Mouse (Mus musculus): ENCODE data around the gene Zfp385b.

Zfp385b gene

GRCm38 (mm10) chr2:77781390-77781789 is 38.0 kb downstream of the Zfp385b start:
- no peak for DNase-seq

GRCm38 (mm10) chr2:77777781-77778180 is 41.7 kb downstream of the Zfp385b start:
- DNase-seq = no peak

GRCm38 (mm10) chr2:77777047-77777686 is 42.3 kb downstream of the Zfp385b start:
- no peak for DNase-seq

DNA sequence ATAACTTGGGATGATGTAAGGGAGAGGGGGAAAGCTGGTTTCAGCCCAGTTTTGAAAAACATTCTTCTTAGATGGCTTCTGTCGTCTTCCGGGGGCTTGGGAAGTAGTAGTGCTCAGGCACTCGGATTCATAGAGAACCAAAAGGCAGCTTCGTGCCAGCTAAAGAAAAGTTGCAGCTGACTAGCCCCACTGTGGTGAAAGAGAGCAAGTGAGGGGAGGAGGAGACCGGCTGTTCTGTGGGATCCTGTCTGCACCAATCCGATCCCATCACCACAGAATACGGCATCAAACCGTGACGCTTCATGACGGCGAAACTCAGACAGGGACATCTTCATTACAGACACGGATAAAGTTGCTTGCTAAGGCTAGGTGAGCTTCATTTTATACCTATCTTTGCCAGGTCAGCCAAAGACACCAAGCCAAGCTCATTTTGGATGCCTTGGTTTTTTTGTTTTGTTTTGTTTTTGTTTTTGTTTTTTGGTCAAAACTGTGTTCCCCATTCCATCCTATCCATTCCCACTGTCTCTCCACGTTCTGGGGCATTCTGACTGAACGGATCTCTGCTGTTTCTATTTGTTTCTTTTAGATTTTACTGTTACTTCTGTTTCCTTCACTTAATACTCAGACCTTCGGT is 44.1 kb downstream of the Zfp385b start:
- DNase-seq = no peak

DNA sequence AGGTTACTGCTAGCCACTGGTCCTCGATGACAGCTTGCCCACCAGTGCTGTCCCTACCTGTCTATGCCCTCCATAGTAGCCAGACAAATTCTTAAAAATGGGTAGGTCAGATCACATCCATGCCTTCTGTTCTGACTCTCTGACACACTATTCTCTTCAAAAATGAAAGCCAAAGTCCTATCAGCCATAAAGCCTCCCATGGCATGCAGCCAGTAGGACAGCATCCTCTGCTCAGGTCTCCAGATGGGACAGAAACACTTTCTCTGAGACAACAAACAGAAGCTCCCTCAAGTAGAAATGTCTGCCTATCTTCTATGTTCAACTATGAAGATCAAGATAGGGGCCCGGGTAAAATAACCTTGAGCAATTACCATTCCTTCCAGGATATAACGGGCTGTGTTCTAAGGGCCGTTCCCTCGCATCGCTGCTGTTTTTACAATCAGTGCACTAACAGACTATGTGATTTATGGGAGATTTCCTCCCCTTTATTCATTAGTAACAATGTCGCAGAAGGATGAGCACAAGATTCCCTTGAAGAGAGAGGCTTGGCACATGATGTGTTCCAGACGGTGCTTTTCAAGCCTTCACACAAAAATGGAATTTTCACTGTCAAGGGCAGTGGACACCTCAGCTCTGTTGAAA is 49.3 kb downstream of the Zfp385b start:
- DNase-seq = no peak

DNA sequence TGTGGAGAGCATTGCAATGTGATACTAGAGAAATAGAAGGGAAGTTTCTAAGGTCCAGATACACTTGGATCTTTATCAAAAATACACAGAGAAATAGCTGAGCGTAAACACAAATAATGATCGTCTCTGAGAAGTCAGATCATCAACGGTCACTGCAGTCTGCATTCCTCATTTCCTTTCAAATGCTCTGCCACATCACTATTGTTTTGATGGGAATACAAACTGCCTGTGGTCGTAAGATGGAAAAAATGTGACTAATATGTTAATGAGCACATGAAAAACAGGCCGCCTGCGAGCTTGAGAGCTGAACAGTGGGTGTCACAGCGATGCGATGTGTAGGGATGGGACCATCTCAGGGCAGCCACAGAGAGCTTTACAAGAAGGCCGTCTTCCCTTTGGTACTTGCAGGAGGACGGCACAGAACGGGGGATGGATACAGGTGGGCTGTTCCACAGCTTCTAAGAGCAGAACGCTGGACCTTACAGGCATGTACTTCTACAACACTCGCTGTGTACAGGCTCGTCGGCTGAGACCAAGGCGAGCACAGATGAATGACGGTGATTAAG is 51.0 kb downstream of the Zfp385b start:
- DNase-seq = no peak

GRCm38 (mm10) chr2:77761967-77762366 is 57.5 kb downstream of the Zfp385b start:
- DNase-seq = no peak

DNA sequence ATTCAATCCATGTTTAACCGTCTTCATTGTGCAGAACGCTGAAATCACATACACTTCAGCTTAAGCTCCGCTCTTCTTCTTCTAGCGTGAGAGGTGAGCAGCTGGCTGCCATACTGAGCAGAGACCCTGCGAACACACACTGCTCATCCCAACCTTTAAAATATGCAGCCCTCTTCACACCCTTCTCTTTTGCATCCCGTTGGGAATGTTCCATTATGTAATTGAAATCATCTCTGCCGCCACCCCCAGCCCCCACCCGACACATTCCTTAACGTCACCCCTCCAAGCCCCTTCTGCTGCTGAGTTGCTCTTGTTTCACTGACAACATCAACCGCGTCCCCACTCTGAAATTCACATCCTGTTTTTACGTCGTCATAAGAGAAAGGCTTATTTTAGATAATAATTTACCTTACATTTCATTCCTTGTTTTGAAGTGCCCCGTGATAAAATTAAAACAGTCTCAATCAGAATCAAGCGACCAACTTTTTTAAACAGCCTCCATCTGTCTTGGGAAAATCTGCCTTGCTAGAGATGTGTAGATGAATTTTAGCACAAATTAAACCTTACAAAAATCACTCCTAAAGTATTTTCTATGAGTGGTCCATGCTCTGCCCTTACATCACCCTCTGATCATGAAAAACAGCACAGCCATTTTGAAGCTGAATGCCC is 60.9 kb downstream of the Zfp385b start:
- no peak for DNase-seq

DNA sequence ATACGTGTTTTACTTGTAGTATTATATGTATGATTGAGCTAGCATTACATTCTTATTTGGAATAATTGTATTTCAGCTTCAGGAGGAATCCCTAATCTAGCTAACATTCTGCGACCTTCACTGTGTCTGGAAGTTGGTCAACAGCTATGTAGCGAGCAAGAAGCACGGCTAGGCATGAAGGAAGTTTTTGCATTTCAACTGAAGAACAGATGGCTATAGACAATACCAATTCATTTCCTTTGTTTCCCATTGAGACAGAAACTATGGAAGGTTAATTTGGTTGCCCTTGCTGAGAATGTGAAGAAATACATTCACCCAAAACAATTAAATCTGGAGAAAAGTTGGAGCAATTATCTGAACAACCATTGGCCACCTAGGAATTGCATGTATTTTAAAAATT is 66.9 kb downstream of the Zfp385b start:
- no peak for DNase-seq

DNA sequence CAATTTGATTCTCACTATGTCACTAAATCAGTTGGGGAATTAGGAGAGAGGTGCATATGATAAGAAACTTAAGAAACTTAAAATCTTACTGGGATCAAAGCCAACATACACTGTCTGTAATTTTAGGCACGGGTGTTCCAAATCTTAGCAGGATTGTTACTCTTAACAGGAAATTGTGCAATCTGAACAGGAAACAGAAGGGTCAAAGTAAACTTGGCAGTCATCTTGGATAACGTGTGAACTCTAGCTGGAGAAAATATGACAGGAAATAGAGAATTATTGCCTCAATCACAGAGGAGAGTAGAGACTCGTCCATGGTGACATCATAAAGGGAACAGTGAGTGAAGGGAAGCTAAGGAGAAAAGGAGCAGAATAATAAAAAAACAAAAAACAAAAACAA is 69.8 kb downstream of the Zfp385b start:
- DNase-seq = no peak

DNA sequence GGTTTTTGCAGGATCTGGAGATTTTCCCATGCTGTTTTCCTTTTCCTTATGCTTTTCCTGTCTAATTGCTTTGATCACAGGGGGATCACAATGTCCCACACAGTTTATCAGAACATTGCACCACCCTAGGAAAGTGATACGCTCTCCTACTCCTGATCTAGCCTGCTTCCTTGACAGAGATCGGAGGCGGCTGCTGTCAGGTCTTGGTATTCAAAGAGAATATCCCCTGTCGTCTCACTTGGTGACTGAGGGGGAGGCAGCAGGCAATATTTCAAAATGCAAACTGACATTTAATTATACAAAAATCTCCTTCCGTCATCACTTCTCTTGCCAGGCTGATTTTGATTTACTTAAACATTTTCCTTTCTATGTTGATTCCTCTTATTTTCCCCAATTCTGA is 73.0 kb downstream of the Zfp385b start:
- DNase-seq = no peak

GRCm38 (mm10) chr2:77745246-77745645 is 74.2 kb downstream of the Zfp385b start:
- DNase-seq = no peak

- DNase-seq = no peak
Measured at GRCm38 (mm10) chr2:77742359-77742758, 77.1 kb downstream of the Zfp385b start.

DNA sequence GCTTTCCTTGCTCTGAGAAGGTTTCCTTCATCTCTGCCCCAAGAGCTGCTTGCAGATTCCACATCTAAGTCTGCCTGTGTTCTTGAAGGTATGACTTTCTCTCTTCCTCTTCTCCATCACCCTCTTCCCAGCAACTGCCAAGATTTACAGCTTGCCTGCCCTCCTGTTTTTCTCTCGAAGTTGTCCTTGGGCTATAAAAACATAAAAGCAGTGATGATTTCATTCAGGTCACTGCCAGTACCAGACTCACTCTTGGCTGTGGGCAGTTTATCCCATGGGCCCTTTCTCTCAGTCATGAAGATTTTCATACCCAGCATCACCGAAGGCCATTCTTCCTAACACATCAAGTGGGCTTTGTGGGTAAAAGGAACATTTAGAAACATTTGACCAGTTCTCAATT is 89.2 kb downstream of the Zfp385b start:
- no peak for DNase-seq

DNA sequence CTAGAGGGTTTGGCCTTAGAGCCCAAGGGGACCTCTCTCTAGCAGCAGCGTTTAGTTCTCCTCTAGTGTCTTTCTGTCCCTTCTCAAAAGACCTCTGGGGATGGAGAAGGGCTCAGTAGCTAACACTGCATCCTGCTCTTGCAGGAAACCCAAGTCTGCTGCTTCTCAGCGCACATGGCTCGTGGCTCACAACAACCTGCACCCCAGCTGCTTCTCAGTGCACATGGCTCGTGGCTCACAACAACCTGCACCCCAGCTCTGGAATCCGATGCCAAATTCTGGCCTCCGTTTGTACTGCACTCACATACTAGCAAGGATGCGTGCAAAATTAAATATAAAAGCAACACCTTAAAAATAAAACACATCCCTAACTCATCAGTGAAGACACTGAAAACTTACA is 92.6 kb downstream of the Zfp385b start:
- DNase-seq = no peak

- no peak for DNase-seq
Measured at GRCm38 (mm10) chr2:77720806-77721205, 98.6 kb downstream of the Zfp385b start.

GRCm38 (mm10) chr2:77716367-77716766 is 103.1 kb downstream of the Zfp385b start:
- DNase-seq = no peak

DNA sequence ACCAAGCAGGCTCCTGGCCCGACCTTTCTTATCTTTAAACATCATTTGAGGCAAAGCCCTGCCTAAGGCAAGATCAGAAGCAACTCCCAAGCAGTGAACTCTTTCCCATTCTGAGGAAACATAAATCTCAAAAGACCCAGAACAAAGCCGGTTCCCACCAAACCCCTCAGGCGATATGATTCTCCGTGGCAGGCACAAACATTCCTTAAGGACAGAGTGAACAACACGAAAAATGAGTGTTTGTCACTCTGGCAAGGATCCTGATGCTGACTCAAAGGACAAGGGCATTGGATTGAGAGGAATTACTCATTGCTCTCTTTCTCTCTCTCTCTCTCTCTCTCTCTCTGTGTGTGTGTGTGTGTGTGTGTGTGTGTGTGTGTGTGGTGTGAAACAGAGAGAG is 105.6 kb downstream of the Zfp385b start:
- no peak for DNase-seq

GRCm38 (mm10) chr2:77711751-77712150 is 107.7 kb downstream of the Zfp385b start:
- DNase-seq = no peak

- DNase-seq = no peak
Measured at GRCm38 (mm10) chr2:77709206-77709794, 110.1 kb downstream of the Zfp385b start.

DNA sequence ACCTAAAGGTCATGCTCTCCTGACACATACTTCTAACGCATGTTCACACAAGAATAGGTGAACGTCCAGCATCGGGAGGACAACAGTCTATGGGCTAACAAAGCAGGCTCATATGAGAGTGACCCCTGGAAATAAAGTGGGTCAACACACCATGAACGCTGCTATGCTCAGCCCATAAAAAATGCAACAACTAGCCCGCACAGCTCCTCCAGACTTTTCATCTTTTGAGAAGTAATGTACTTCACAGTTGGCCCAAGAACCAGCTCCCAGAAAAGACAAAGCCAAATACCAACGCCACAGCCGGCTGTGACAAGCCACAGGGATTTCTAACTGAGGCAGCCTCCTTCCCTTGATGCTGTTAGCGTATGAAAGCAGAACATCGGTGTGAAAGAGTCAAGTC is 112.3 kb downstream of the Zfp385b start:
- no peak for DNase-seq

DNA sequence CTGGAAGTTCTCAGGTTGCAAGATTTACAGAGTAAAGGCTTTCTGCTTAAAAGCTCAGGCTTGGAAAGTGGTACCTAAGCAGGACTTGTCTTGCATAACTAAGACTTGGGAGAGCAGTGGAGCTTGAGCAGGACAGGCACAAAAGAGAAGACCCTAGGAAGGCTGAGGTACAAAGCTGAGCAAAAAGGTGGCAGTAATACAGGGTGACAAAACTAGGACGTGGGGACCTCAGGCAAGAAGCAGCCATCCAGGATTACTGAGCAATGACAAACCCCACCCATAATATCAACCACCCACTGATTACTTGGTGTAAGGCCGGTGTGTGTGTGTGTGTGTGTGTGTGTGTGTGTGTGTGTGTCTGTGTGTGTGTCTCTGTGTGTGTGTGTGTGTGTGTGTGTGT is 114.0 kb downstream of the Zfp385b start:
- no peak for DNase-seq

- no peak for DNase-seq
Measured at GRCm38 (mm10) chr2:77703080-77703479, 116.4 kb downstream of the Zfp385b start.

All from thymus, postnatal 36 days (tissue).